Mouse (Mus musculus) G1E (cell line): ENCODE results near the gene Csnk1e.

Experiments used
- CTCF ChIP-seq: IDR thresholded peaks from 2 replicates; pipeline ENCODE4 v1.5.1; 2012; ENCODE audit warnings: low read depth, low read length, inconsistent platforms, mixed read lengths
- GATA1 ChIP-seq: IDR thresholded peaks from 2 replicates; pipeline ENCODE4 v1.6.1; 2012; ENCODE audit warnings: borderline replicate concordance, low read length, inconsistent platforms, mixed read lengths
- GATA2 ChIP-seq: IDR thresholded peaks from 2 replicates; pipeline ENCODE4 v1.6.1; 2012; ENCODE audit warnings: low read depth, low read length, inconsistent platforms, borderline replicate concordance
- POLR2AphosphoS5 ChIP-seq: IDR thresholded peaks from 2 replicates; pipeline ENCODE4 v1.6.1; 2012; ENCODE audit warnings: low read depth, low read length, inconsistent platforms; ENCODE audit not compliant: insufficient replicate concordance
- TAL1 ChIP-seq: conservative IDR thresholded peaks from 2 replicates; pipeline ENCODE4 v1.6.1; 2012; ENCODE audit warnings: low read depth, low read length, inconsistent platforms, mixed read lengths

DNA sequence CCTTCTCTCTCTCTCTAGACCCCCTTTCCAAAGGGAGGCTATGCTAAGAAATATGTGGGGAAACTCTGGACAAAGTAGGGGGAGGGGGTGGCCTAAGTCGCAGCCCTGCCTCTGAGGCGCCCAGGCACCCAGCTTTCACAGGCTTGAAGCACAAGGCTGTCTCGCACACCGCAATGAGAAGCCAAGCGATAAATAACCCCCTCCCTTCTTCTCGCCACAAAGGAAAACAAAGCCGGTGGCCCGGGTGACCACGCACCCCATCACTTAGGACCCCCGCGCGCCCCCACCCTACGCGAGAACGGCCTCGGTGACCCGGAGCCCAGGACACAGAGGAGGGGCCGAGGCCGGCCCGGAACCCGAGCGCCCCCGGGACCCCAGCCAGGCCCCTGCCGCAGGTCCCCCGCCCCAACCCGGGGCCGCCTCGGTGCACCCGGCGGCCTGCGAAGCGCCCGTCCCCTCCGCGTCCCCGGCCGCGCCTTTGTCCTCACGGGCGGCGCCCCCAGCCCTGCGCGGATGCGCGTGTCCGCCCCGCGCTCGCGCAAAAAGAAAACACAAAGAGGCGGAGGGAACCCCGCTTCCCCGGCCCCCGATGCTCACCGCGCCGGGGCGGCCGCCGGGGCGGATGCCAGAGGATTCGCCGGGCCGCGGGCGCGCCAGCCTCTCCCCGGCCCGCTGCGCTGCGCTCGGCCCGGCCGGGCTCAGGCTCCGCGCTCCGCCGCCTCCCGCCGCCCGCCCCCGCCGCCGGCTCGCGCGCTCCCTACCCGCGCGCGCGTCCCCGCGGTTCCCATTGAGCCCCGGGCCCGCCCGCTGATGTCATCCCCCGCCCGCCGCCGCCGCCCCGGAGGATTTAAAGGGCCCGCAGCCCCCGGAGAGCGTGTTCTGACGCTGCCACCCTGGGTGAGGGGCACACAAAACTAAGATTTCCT is 13.8 kb downstream of the Csnk1e start:
- TF ChIP-seq CTCF = no peak
- no peak for TF ChIP-seq TAL1
- TF ChIP-seq POLR2AphosphoS5 = no peak
- TF ChIP-seq GATA1 = no peak
- TF ChIP-seq GATA2 = no peak
